Mouse (Mus musculus): ENCODE measurements around the gene Zmiz1.

DNA sequence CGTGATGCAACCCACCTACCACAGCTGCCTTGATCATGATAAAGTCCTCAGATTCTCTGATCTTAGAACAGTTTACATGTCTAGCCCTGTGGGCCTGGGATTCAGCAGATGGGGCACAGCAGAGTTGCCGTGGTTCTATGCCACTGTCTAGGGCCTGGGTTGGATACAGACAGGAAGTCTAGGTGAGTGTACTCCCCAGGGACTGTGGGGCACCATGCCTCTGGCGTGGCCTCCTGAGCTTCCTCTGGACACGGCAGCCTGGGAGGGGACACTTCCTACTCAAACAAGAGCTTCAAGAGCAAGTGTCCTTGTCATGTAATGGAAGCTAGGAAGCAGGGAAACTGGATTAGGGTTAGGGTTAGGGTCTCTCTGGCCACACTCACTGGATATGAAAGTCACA is 44.9 kb upstream of the Zmiz1 start:
- no peak for TF ChIP-seq FLI1 (IDR thresholded peaks at IDR 0.05; ENCODE audit: low read length)
- no peak for TF ChIP-seq GATA1 (IDR thresholded peaks at IDR 0.05; ENCODE audit: borderline replicate concordance, low read length)
